Mouse (Mus musculus): ENCODE data around the gene Fcna.

Fcna gene

DNA sequence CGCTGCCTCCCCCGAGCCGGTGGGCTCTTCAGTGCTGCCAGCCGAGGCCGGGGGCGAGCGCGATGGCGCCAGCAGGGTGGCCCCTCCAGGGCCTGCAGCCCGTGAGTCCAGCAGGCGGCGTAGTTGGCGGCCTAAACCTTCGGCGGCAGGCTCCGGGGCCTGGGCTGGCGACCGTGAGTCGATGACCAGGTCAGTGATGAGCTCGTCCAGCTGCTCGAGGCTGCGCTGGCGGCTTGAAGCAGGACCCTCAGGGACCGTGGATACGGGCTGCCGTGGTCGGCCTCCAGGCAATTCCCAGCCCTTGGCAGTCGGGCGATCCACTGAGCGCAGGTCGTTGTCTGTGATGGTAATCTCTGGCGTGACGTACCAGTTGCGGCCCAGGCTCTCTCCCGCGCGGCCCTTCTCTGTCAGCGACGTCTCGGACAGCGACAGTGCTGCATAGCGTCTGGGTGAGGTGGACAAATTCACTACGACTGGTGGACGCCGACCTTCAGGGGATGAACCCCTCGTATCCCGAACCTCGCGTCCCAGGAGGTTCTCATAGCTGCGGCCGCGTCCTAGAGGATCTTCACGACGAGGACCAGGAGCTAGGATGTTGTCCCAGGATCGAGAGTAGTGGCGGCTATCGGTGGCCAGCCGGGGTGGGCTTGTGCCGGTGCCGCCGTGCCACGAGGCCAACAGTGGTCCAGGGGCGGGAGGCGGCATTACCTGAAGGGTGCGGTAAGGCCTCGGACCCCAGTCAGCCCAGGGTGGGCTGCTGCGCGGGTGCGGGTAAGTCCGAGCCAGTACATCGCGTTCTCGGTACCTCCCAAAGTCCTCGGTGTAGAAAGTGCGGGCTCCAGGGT is 49.7 kb downstream of the Fcna start:
- no peak for DNase-seq (ENCODE audit: low spot score)

DNA sequence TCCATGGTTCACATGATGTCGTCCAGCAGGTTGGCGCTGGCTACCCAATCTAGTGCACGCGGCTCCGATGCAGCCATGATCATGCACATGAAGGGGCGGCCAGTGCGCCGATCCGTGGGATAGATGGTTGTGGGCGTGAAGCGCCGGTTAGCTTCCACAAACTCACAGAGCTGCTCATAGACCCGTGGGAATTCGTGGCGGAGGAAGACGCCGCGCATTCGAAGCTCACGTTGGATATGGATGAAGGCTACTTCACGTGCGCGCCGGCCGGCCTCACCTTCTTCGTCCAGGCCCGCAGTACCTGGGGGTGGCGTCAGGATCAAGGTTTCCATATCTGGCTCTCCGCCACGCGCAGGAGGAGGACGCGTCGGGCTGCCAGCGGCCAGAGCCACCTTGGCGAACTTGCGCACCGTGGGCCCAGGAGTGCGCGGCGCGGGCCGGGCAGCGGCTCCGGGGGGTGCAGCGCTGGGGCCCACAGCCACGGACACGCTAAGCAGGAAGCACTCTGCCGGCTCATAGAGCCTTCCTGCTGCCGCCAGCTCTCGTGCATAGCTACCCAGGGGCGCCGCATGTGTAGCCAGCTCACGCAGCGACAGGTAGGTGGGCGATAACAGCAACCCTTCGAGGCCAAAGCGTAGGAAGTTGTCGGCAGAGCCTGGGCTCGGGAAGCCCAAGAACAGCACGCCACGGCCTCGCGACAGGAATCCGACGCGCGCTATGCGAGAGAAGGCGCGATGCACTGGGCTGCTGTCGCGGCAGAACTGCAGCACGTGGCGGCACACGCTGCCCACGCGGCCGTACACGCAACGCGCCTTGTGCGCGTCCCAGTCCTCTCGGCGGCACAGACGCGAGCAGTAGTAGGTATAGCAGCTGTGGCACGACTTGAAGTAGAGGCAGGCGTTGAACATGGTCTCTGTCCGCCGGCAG is 50.6 kb downstream of the Fcna start:
- DNase-seq (ENCODE audit: low spot score), result no peak

DNA sequence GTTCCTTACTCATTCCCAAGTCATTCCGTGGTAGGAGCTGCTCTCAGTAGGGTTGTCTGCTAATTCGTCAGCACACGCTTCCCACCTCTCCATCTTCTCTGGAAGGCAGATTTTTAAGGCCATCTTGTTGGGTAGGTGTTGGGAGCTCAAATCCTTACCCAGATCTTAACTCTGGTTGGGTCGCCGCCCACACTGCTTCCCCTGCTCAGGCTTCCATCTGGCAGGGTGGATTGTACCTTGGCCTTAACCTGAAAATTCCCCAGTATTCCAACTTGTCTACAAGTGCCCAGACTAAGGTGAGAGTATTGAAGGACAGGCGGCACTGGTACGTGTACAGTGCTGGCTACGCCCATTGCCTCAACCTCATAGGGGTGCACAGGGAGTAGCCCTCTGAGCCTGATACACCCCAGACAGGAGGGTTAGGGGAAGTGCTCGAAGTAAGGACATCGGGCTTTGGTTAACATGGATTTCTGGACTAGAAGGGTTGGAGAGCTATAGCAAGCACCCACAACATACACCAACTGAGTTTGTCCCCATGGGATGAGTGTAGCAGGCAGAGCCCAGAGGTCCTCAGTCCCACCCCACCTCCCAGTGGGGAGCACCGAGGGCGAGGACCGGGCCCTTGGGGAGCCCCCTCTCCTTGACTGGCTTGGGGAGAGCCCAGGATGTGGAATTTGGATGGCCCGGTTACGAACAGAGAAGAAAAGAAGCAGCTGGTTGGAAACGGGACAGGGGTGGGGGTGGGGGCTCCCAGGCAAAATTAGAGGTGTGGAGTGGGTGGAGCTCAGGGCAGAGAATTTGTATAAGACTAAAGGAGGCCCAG is 51.6 kb downstream of the Fcna start:
- no peak for DNase-seq (ENCODE audit: low spot score)

DNA sequence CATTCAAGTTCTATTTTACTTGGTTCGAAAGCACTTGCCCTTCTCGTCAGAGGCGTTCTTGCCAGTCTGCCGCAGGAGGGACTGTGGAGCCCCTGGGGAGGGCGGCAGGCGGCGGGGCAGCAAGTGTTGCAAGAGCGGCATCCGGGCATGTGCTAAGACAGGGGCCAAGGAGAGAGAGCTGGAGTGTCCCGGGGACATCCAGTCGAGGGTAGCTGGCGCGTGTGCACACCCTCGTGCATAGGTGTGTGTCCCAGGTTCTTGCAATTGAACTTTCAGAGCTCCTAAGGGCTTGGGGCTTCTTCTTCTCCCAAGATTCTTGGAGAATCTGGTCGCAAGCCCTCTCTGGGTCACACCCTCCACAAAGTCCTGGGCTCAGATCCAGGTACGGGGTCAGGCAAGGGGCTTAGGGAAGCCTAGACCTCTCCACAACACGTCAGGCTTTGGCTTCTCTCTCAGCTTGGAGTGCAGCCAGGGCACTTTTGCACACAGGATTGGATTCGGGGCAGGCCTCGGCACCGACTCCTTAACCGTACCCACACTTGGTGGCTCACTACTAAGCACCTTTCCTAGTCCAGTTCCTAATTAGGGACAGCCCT is 52.3 kb downstream of the Fcna start:
- peak; percentile 28 for DNase-seq (ENCODE audit: low spot score)

Data from lung, postnatal 25 days (tissue).